Mouse (Mus musculus): ENCODE measurements around the gene Sdhb. TPM values are rescaled to one million over a fixed set of nuclear protein-coding genes. Genes with fewer than 3 reads are reported as not detected.

The Sdhb gene
- total RNA-seq (2014; rRNA removed) (194 and 243 TPM in 2 replicates), polyA plus RNA-seq (2015; fragmentation: Nextera tagmentation; extraction: Ambion mirVana) (529 and 575 TPM in 2 replicates)

DNA sequence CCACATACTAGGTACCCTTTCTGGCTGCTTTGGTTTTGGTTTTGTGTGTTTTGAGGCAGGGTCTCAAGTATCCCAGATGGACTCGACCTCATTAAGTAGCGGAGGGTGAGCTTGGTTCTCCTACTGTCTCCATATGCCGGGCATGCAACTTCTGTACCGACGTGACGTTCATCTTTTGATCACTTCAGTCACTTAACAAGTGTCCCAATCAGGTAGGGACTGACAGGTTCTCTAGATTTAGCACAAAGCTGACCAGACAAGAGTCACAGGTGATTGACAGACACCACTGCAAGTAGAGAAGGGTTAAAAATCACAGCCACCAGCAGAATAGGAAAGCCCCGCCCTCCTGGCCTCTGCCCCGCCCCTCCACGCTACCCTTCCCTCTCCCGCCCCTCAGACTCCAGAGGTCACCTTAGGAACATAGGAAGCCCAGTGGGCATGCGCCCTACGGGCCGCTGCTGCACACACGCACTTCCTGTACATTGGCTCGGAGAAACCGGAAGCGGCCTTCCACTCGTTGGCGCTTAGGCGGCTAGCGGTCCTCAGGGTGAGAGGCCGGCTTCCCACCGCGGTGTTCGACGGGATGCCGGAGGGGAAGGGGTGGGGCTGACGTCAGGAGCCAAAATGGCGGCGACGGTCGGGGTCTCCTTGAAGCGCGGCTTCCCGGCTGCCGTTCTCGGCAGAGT lies at the start of gene Sdhb:
Gene Sdhb, plus strand, starts transcription at position 423 of the 686 bp plus-strand sequence.
- Histone ChIP-seq H3K4me1 (ENCODE audit: insufficient read depth, low read length) (peaks cover 14% of the 10 kb centered on the region; the same call in 1 of the 2 replicates), H3K27me3 (ENCODE audit: insufficient read depth, low read length) (no peaks in the 10 kb centered on the region), H3K4me3 (ENCODE audit: low read depth, low read length) (peak within 1 kb of the TSS; percentile 95), H3K36me3 (ENCODE audit: insufficient read depth, low read length) (no peaks in the 10 kb centered on the region; the same call in 1 of the 2 replicates), H3K9ac (replicated peaks; ENCODE audit: low read length, poor library complexity, severe bottlenecking) (peak within 1 kb of the TSS; percentile 97), H3K9me3 (ENCODE audit: low read length) (no peaks in the 10 kb centered on the region), H3K4me2 (ENCODE audit: low read depth, low read length, poor library complexity, severe bottlenecking) (peak within 1 kb of the TSS; percentile 86), H3K27ac (ENCODE audit: low read depth, low read length) (peak within 1 kb of the TSS; percentile 94)
- TF ChIP-seq CTCF (IDR thresholded peaks at IDR 0.05) = peak; percentile 19; the same call in 1 of the 2 replicates
- DNase-seq (ENCODE audit: low spot score) (peak; percentile 99), ATAC-seq (ENCODE audit: low FRiP score) (peak; percentile 93)
- 4% methylated on average over 37 of the region's 37 CpGs for WGBS

DNA sequence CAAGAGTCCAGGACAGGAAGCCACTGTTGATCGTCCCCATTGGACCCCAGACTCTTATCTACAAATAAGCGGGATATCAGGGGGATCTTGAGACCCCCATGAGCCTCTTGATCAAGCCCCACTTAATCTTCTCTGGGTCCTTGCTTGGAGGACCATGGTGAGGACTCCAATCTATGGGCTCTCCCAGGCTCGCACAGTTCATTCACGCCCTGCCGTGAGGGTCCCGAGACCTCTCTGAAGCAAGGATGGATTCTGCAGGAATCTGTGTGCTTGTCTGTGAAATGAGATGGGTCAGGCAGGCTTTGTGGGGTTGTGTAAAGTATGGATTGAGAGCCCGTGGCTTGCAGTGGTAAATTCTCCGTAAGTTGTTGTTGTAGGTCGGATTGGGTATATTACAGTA lies 49.6 kb upstream of the Sdhb start:
- TF ChIP-seq CTCF (IDR thresholded peaks at IDR 0.05) = no peak
- Histone ChIP-seq H3K27me3 (ENCODE audit: insufficient read depth, low read length) (peaks cover 3% of the 10 kb centered on the region; the same call in 1 of the 2 replicates), H3K9ac (replicated peaks; ENCODE audit: low read length, poor library complexity, severe bottlenecking) (no peak overlapping the region), H3K9me3 (ENCODE audit: low read length) (no peaks in the 10 kb centered on the region), H3K4me1 (ENCODE audit: insufficient read depth, low read length) (no peaks in the 10 kb centered on the region), H3K4me2 (ENCODE audit: low read depth, low read length, poor library complexity, severe bottlenecking) (no peak overlapping the region), H3K4me3 (ENCODE audit: low read depth, low read length) (no peak overlapping the region), H3K27ac (ENCODE audit: low read depth, low read length) (no peak overlapping the region), H3K36me3 (ENCODE audit: insufficient read depth, low read length) (no peaks in the 10 kb centered on the region)
- ATAC-seq (ENCODE audit: low FRiP score) (no peak), DNase-seq (ENCODE audit: low spot score) (no peak)
- WGBS = 93% methylated on average over 9 of the region's 9 CpGs

DNA sequence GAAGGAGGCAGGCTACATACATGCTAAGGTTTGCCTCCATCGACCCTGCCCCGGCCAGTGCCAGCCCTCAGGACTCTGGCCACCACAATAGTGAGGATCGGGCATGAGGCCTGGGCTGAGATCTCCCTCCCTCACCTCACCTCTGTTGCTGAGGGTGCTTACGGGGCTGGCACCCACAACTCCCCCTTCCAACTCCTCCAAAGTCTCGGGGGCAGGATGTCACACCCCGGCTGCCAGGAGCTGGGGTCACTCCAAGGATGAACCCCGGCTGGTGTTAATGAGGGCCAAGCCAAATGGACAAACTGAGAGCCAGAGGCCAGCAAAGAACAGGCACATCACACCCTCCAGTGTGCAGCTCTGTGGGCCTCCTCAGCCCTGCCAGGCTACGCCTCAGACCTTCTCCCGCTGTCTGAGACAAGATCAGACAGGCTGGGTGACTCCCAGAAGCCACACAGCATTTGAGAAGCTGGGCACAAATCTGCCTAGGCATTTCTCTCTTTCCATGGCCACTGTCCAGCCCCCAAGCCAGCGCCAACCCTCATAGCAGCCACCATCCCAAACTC lies 48.7 kb upstream of the Sdhb start:
- no peak for TF ChIP-seq CTCF (IDR thresholded peaks at IDR 0.05)
- 91% methylated on average over 10 of the region's 10 CpGs for WGBS

DNA sequence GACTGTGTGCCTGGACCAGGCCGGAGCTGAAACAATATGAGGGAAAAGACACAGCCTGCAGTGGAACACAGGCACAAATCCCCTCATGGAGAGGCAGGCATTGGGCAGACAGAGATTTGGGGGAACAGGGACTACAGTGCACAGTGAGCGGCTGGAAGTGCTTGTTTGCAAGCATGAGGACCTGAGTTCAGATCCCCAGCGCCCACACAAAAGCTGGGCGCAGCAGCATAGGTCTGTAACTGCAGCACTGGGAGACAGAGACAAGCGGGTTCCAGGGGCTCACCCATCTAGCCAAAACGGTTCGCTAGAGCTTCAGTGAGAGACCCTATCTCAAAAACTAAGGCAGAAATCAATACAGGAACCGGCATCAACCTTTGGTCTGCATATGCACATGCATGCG lies 47.4 kb upstream of the Sdhb start:
- Histone ChIP-seq H3K9me3 (ENCODE audit: low read length) (no peaks in the 10 kb centered on the region), H3K27ac (ENCODE audit: low read depth, low read length) (no peak overlapping the region), H3K36me3 (ENCODE audit: insufficient read depth, low read length) (no peaks in the 10 kb centered on the region), H3K4me1 (ENCODE audit: insufficient read depth, low read length) (no peaks in the 10 kb centered on the region), H3K4me3 (ENCODE audit: low read depth, low read length) (no peak overlapping the region), H3K4me2 (ENCODE audit: low read depth, low read length, poor library complexity, severe bottlenecking) (no peak overlapping the region), H3K27me3 (ENCODE audit: insufficient read depth, low read length) (no peaks in the 10 kb centered on the region), H3K9ac (replicated peaks; ENCODE audit: low read length, poor library complexity, severe bottlenecking) (no peak overlapping the region)
- 95% methylated on average over 9 of the region's 9 CpGs for WGBS
- DNase-seq (ENCODE audit: low spot score) (no peak), ATAC-seq (ENCODE audit: low FRiP score) (no peak)
- TF ChIP-seq CTCF (IDR thresholded peaks at IDR 0.05) = no peak

More for the DNA sequence above, 48.7 kb upstream of the Sdhb start:
- Histone ChIP-seq H3K36me3 (ENCODE audit: insufficient read depth, low read length) (no peaks in the 10 kb centered on the region), H3K4me2 (ENCODE audit: low read depth, low read length, poor library complexity, severe bottlenecking) (no peak overlapping the region), H3K4me1 (ENCODE audit: insufficient read depth, low read length) (no peaks in the 10 kb centered on the region), H3K27ac (ENCODE audit: low read depth, low read length) (no peak overlapping the region), H3K4me3 (ENCODE audit: low read depth, low read length) (no peak overlapping the region), H3K9ac (replicated peaks; ENCODE audit: low read length, poor library complexity, severe bottlenecking) (no peak overlapping the region), H3K9me3 (ENCODE audit: low read length) (no peaks in the 10 kb centered on the region), H3K27me3 (ENCODE audit: insufficient read depth, low read length) (peaks cover 2% of the 10 kb centered on the region; the same call in 1 of the 2 replicates)
- DNase-seq (ENCODE audit: low spot score) (no peak), ATAC-seq (ENCODE audit: low FRiP score) (no peak)

- no peak overlapping the region for H3K9ac ChIP-seq (replicated peaks; ENCODE audit: low read length, poor library complexity, severe bottlenecking)
- ATAC-seq (ENCODE audit: low FRiP score) (peak; percentile 56; the same call in 1 of the 2 replicates), DNase-seq (ENCODE audit: low spot score) (peak; percentile 64)
- TF ChIP-seq CTCF (IDR thresholded peaks at IDR 0.05) = no peak
- H3K27ac ChIP-seq (ENCODE audit: low read depth, low read length) = no peak overlapping the region
- no peaks in the 10 kb centered on the region for H3K36me3 ChIP-seq (ENCODE audit: insufficient read depth, low read length)
- H3K4me2 ChIP-seq (ENCODE audit: low read depth, low read length, poor library complexity, severe bottlenecking) = no peak overlapping the region
- H3K9me3 ChIP-seq (ENCODE audit: low read length) = no peaks in the 10 kb centered on the region
- no peaks in the 10 kb centered on the region for H3K4me1 ChIP-seq (ENCODE audit: insufficient read depth, low read length)
- no peak overlapping the region for H3K4me3 ChIP-seq (ENCODE audit: low read depth, low read length)
- WGBS = 35% methylated on average over 6 of the region's 6 CpGs
- no peaks in the 10 kb centered on the region for H3K27me3 ChIP-seq (ENCODE audit: insufficient read depth, low read length)
Measured at GRCm38 (mm10) chr4:140914731-140915131, 46.3 kb upstream of the Sdhb start.

- Histone ChIP-seq H3K27ac (ENCODE audit: low read depth, low read length) (no peak overlapping the region), H3K27me3 (ENCODE audit: insufficient read depth, low read length) (no peaks in the 10 kb centered on the region), H3K4me2 (ENCODE audit: low read depth, low read length, poor library complexity, severe bottlenecking) (no peak overlapping the region), H3K36me3 (ENCODE audit: insufficient read depth, low read length) (no peaks in the 10 kb centered on the region), H3K4me3 (ENCODE audit: low read depth, low read length) (no peak overlapping the region), H3K9ac (replicated peaks; ENCODE audit: low read length, poor library complexity, severe bottlenecking) (no peak overlapping the region), H3K4me1 (ENCODE audit: insufficient read depth, low read length) (no peaks in the 10 kb centered on the region), H3K9me3 (ENCODE audit: low read length) (no peaks in the 10 kb centered on the region)
- WGBS = 81% methylated on average over 3 of the region's 3 CpGs
- no peak for TF ChIP-seq CTCF (IDR thresholded peaks at IDR 0.05)
- DNase-seq (ENCODE audit: low spot score) (no peak), ATAC-seq (ENCODE audit: low FRiP score) (no peak)
Measured at GRCm38 (mm10) chr4:140915235-140915634, 45.8 kb upstream of the Sdhb start.

Data from midbrain, postnatal 0 days (tissue).